Mouse (Mus musculus) testis, adult 2 months (tissue): ENCODE measurements around the gene Tnfrsf13c. TPM values are rescaled to one million over a fixed set of nuclear protein-coding genes. Genes with fewer than 3 reads are reported as not detected.

Experiments used
- H3K27ac ChIP-seq: fragments of 200-500 bp; 2 replicates; pipeline ENCODE4 v1.5.1; 2012; ENCODE audit warnings: low read depth, low read length; ENCODE audit not compliant: control insufficient read depth, insufficient read depth
- H3K27me3 ChIP-seq: fragments of 200-500 bp; 2 replicates; pipeline ENCODE4 v1.6.1; 2012; ENCODE audit warnings: mild to moderate bottlenecking, low read length, moderate library complexity; ENCODE audit not compliant: control insufficient read depth, insufficient read depth
- H3K36me3 ChIP-seq: fragments of 200-500 bp; 2 replicates; pipeline ENCODE4 v1.6.1; 2012; ENCODE audit warnings: mild to moderate bottlenecking, low read length; ENCODE audit not compliant: control insufficient read depth, insufficient read depth
- H3K4me1 ChIP-seq: fragments of 200-500 bp; 2 replicates; pipeline ENCODE4 v1.6.1; 2012; ENCODE audit warnings: low read length; ENCODE audit not compliant: control insufficient read depth, insufficient read depth
- H3K4me3 ChIP-seq: fragments of 200-500 bp; 2 replicates; pipeline ENCODE4 v1.5.1; 2012; ENCODE audit warnings: low read depth, mild to moderate bottlenecking, low read length, moderate library complexity, mixed read lengths; ENCODE audit not compliant: control insufficient read depth
- CTCF ChIP-seq: fragments of 200-500 bp; IDR thresholded peaks from 2 replicates; pipeline ENCODE4 v1.5.1; 2012; ENCODE audit warnings: low read depth, mild to moderate bottlenecking, inconsistent platforms, low read length, moderate library complexity; ENCODE audit not compliant: control insufficient read depth, insufficient read depth, insufficient replicate concordance
- POLR2A ChIP-seq: fragments of 200-500 bp; IDR thresholded peaks from 2 replicates; pipeline ENCODE4 v1.6.1; 2012; ENCODE audit warnings: low read depth, mild to moderate bottlenecking, inconsistent platforms, low read length, moderate library complexity; ENCODE audit not compliant: control insufficient read depth
- polyA plus RNA-seq: library from polyadenylated mRNA; depleted of rRNA; stranded (reverse); fragments of >200 nt; gene quantifications from 2 replicates; pipeline ENCODE4 v1.2.3, GENCODE M21; 2012

The Tnfrsf13c gene
- polyA plus RNA-seq, 1 experiment = 7.2 TPM

DNA sequence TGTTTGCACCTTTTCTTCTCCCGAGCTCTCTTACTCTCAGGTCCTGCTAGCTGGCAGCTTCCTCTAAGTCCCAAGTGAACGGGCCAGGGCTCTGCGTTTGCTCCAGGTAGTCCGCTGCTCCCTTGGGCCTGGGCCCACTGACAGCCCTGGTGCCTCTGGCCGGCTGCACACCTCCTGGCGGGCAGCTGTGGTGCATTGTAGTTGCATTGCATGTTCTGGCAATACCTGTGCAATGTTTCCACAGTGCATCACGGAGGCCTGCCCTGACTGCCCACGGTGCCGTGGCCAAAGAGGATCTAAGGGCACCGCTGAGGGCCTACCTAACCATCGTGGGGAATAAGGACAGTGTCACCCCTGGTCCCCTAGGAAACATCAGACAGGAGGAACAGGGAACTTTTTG, 26.2 kb downstream of the Tnfrsf13c start:
- no peak overlapping the region for H3K27ac ChIP-seq
- H3K4me1 ChIP-seq = no peaks in the 10 kb centered on the region
- no peak overlapping the region for H3K4me3 ChIP-seq
- TF ChIP-seq POLR2A = no peak
- TF ChIP-seq CTCF = no peak
- no peaks in the 10 kb centered on the region for H3K27me3 ChIP-seq
- no peaks in the 10 kb centered on the region for H3K36me3 ChIP-seq

DNA sequence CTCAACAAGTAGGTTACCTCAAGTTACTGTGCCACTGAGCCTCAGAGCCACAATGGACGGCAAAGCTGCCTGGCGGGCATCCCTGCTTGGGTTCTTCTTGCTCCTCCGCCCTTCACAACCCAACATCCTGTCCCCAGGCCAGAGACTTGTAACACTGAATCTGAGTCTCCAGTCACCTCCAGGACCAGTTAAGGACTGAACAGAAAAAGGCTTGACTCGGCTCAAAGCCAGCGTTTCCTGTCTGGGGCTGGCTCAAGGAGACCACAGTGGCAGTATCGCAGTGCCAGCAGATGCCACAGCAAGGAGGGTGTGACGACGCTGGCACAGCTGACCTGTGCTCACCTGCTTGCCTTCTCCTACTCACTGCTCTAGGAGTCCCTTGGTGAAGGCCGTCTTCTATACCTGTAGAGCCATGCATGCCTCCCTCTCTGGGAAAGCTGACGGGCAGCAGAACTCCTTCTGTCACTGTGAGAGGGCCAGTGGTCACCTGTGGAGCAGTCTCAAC, 26.9 kb downstream of the Tnfrsf13c start:
- TF ChIP-seq CTCF (no peak), POLR2A (no peak)
- Histone ChIP-seq H3K27ac (no peak overlapping the region), H3K4me3 (no peak overlapping the region)

GRCm38 (mm10) chr15:82196300-82196699, 27.9 kb downstream of the Tnfrsf13c start:
- no peaks in the 10 kb centered on the region for H3K27me3 ChIP-seq
- no peak overlapping the region for H3K4me3 ChIP-seq
- no peak overlapping the region for H3K27ac ChIP-seq
- no peak for TF ChIP-seq POLR2A
- no peak for TF ChIP-seq CTCF
- H3K4me1 ChIP-seq = no peaks in the 10 kb centered on the region
- no peaks in the 10 kb centered on the region for H3K36me3 ChIP-seq

More for the DNA sequence above, 26.9 kb downstream of the Tnfrsf13c start:
- Histone ChIP-seq H3K36me3 (no peaks in the 10 kb centered on the region), H3K4me1 (no peaks in the 10 kb centered on the region), H3K27me3 (no peaks in the 10 kb centered on the region)

- Histone ChIP-seq H3K36me3 (no peaks in the 10 kb centered on the region), H3K27ac (no peak overlapping the region), H3K4me3 (no peak overlapping the region), H3K27me3 (no peaks in the 10 kb centered on the region), H3K4me1 (no peaks in the 10 kb centered on the region)
- no peak for TF ChIP-seq POLR2A
These were observed 31.6 kb downstream of the Tnfrsf13c start for GRCm38 (mm10) chr15:82192617-82193016.

DNA sequence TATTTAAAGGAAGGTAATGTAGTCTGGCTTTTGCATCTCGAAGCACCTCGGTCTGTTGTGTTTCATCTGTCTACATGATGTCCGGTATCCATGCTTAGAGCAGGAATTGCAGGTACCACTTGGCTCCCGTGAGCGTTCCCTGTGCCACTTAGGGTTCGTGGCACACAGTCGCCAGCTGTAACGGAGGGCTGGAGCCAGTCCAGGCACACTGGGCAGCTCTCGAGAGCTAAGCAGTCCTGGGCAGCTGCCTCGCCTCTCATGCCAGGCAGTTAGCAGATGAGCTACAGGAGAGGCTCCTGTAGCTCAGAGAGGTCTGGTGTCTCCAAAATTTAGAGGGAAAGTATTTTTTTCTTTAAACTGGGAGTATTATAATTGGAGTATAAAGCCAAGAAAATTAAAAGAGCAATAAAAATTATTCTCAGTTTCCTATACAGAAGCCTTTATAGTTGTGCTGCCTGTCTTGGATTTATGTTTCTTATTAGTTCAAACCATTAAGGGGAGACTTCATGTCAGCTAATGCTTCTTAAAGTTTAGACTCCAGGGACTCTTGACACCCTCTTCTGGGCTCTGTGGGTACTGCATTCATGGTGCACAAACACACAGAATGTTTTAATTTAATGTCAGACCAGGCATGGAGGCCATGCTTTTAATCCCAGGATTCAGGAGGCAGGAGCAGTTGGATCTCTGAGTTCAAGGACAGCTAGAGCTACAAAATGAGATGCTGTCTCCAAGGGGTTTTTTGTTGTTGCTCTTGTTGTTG, 35.5 kb downstream of the Tnfrsf13c start:
- no peaks in the 10 kb centered on the region; the same call in 1 of the 2 replicates for H3K36me3 ChIP-seq
- no peaks in the 10 kb centered on the region for H3K27me3 ChIP-seq
- H3K27ac ChIP-seq = no peak overlapping the region
- TF ChIP-seq CTCF = no peak
- TF ChIP-seq POLR2A = no peak
- H3K4me1 ChIP-seq = no peaks in the 10 kb centered on the region
- H3K4me3 ChIP-seq = no peak overlapping the region

DNA sequence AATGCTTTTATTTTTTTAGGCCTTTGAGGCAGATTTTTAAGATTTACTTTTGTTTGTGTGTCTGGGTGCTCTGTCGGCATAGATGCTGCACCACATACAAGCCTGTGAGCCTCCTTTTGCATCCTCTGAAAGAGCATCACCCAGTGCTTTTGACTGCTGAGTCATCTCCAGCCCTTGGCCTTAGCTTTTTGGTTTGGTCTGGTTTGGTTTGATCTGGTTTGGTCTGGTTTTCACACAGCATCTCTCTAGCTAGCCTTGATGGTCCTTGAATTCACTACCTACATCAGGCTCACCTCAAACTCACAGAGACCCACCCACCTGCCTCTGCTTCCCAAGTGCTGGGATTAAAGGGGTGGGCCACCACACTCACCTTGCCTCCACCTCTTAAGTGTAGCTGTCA, 36.2 kb downstream of the Tnfrsf13c start:
- Histone ChIP-seq H3K4me1 (no peaks in the 10 kb centered on the region), H3K27me3 (no peaks in the 10 kb centered on the region), H3K4me3 (no peak overlapping the region), H3K27ac (no peak overlapping the region), H3K36me3 (no peaks in the 10 kb centered on the region; the same call in 1 of the 2 replicates)
- no peak for TF ChIP-seq CTCF
- no peak for TF ChIP-seq POLR2A

- Histone ChIP-seq H3K36me3 (no peaks in the 10 kb centered on the region; the same call in 1 of the 2 replicates), H3K27ac (no peak overlapping the region), H3K27me3 (no peaks in the 10 kb centered on the region), H3K4me1 (no peaks in the 10 kb centered on the region), H3K4me3 (no peak overlapping the region)
- TF ChIP-seq POLR2A = no peak
- no peak for TF ChIP-seq CTCF
These were observed 36.8 kb downstream of the Tnfrsf13c start for GRCm38 (mm10) chr15:82187401-82187800.
